Mouse (Mus musculus) midbrain, embryonic 12.5 days (tissue): ENCODE data around the gene Chpf2. TPM values are rescaled to one million over a fixed set of nuclear protein-coding genes. Genes with fewer than 3 reads are reported as not detected.
A peak's percentile ranks its signal among the peaks of the same experiment; 100 is the strongest.

Source experiments
- ATAC-seq: fragments of 200-750 bp; cut with Nextera tagmentation; 2 replicates; pipeline ENCODE4 v1.8.0; 2017; ENCODE audit warnings: low read depth, moderate TSS enrichment, moderate library complexity; ENCODE audit not compliant: low FRiP score
- H3K27ac ChIP-seq: fragments of 300-500 bp; sonication (generic); replicated peaks from 2 replicates; pipeline ENCODE4 v1.5.1; 2016; ENCODE audit warnings: mild to moderate bottlenecking
- H3K27me3 ChIP-seq: fragments of 300-500 bp; sonication (generic); 2 replicates; pipeline ENCODE4 v1.6.1; 2016; ENCODE audit warnings: mild to moderate bottlenecking
- H3K36me3 ChIP-seq: fragments of 300-500 bp; sonication (generic); 2 replicates; pipeline ENCODE4 v1.6.1; 2016
- H3K4me1 ChIP-seq: fragments of 300-500 bp; sonication (generic); 2 replicates; pipeline ENCODE4 v1.6.1; 2016
- H3K4me2 ChIP-seq: fragments of 300-500 bp; sonication (generic); replicated peaks from 2 replicates; pipeline ENCODE4 v1.6.1; 2016; ENCODE audit warnings: mild to moderate bottlenecking, moderate library complexity
- H3K4me3 ChIP-seq: fragments of 300-500 bp; sonication (generic); 2 replicates; pipeline ENCODE4 v1.5.1; 2016; ENCODE audit warnings: mild to moderate bottlenecking
- H3K9ac ChIP-seq: fragments of 300-500 bp; sonication (generic); replicated peaks from 2 replicates; pipeline ENCODE4 v1.6.1; 2016; ENCODE audit warnings: mild to moderate bottlenecking, moderate library complexity
- H3K9me3 ChIP-seq: fragments of 300-500 bp; sonication (generic); 2 replicates; pipeline ENCODE4 v1.6.1; 2016; ENCODE audit warnings: mild to moderate bottlenecking
- WGBS: fragments of 180-500 bp; shearing (Covaris S2); methylation state at CpG from one replicate; pipeline ENCODE4 v1.1.7; 2016; 5-methylcytosine and 5-hydroxymethylcytosine counted together
- polyA plus RNA-seq: library from polyadenylated mRNA; unstranded; fragments of >200 nt; fragmentation: Nextera tagmentation; extraction: Ambion mirVana; gene quantifications from 2 replicates; pipeline ENCODE4 v1.2.1, GENCODE M21; 2016

The Chpf2 gene
- polyA plus RNA-seq, 1 experiment from 2014 or later = 22.1 TPM

- H3K27ac ChIP-seq = no peak overlapping the region; the same call in 1 of the 2 replicates
- H3K4me3 ChIP-seq = no peak overlapping the region
- H3K4me1 ChIP-seq = peaks cover 20% of the 10 kb centered on the region
- H3K9ac ChIP-seq = no peak overlapping the region
- H3K4me2 ChIP-seq = no peak overlapping the region
- no peaks in the 10 kb centered on the region for H3K9me3 ChIP-seq
- peak; percentile 47; the same call in 1 of the 2 replicates for ATAC-seq
- H3K27me3 ChIP-seq = no peaks in the 10 kb centered on the region
- WGBS = 66% methylated on average over 7 of the region's 7 CpGs
- no peaks in the 10 kb centered on the region for H3K36me3 ChIP-seq
Observed at GRCm38 (mm10) chr5:24611366-24612301, 25.1 kb downstream of the Chpf2 start.

DNA sequence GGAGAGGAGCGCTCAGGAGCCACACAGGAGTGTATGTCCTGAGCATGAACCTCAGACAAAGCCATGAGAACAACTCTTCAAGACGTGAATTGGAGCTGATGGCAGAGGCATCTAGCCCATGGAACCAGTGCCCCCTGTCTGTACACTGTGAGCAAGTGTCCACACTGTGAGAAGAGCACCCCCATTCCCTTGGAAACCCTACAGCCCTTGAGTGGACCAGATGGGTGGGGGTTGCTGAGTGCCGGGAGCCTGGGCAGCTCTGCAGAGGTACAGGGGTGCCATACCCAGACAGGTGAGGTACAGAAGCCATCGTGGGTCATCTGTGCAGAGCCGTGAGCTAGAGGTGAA, 25.7 kb downstream of the Chpf2 start:
- 79% methylated on average over 5 of the region's 5 CpGs for WGBS
- Histone ChIP-seq H3K4me3 (no peak overlapping the region), H3K9ac (no peak overlapping the region), H3K4me1 (peaks cover 14% of the 10 kb centered on the region; the same call in 1 of the 2 replicates), H3K27ac (no peak overlapping the region), H3K27me3 (no peaks in the 10 kb centered on the region), H3K4me2 (no peak overlapping the region), H3K9me3 (no peaks in the 10 kb centered on the region), H3K36me3 (no peaks in the 10 kb centered on the region)
- peak; percentile 30; the same call in 1 of the 2 replicates for ATAC-seq

DNA sequence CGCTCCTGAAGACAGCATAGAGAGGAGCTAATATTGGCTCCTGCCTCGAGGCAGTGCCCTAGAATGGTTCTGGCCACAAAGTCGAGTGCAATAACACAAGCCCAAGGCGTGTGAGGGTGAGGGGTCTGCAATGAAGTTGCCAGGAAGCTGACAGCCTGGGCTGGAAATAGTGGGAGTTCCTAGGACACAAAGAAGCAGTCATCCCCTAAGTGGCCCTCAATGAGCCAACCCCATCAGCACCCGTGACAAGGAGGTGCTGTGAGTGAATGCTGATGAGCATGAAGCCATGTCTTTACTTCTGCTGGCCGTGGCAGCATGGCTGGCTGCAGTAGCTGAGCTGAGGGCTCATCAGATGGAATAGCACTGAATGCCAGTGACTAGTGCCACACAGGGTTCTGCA, 28.6 kb downstream of the Chpf2 start:
- no peak for ATAC-seq
- Histone ChIP-seq H3K4me3 (no peak overlapping the region), H3K9me3 (no peaks in the 10 kb centered on the region), H3K4me2 (no peak overlapping the region), H3K9ac (no peak overlapping the region), H3K27ac (no peak overlapping the region), H3K27me3 (0 out of 2 replicates have a peak, but pooled peaks cover under 1% of the 10 kb centered on the region), H3K4me1 (peaks cover 12% of the 10 kb centered on the region; the same call in 1 of the 2 replicates), H3K36me3 (no peaks in the 10 kb centered on the region)
- WGBS = 66% methylated on average over 6 of the region's 6 CpGs

GRCm38 (mm10) chr5:24618921-24619320, 32.4 kb downstream of the Chpf2 start:
- Histone ChIP-seq H3K4me3 (no peak overlapping the region), H3K27me3 (peaks cover 33% of the 10 kb centered on the region), H3K27ac (no peak overlapping the region), H3K36me3 (no peaks in the 10 kb centered on the region), H3K4me2 (no peak overlapping the region), H3K9me3 (no peaks in the 10 kb centered on the region), H3K4me1 (peaks cover 8% of the 10 kb centered on the region), H3K9ac (no peak overlapping the region)
- no peak for ATAC-seq
- 82% methylated on average over 3 of the region's 3 CpGs for WGBS

GRCm38 (mm10) chr5:24620116-24620515, 33.6 kb downstream of the Chpf2 start:
- Histone ChIP-seq H3K36me3 (no peaks in the 10 kb centered on the region), H3K4me2 (no peak overlapping the region), H3K4me3 (no peak overlapping the region), H3K27ac (no peak overlapping the region), H3K27me3 (peaks cover 43% of the 10 kb centered on the region), H3K9me3 (no peaks in the 10 kb centered on the region), H3K4me1 (peaks cover 19% of the 10 kb centered on the region), H3K9ac (no peak overlapping the region)
- 80% methylated on average over 8 of the region's 8 CpGs for WGBS
- ATAC-seq = no peak

GRCm38 (mm10) chr5:24620626-24621025, 34.1 kb downstream of the Chpf2 start:
- Histone ChIP-seq H3K27me3 (peaks cover 45% of the 10 kb centered on the region), H3K9me3 (no peaks in the 10 kb centered on the region), H3K27ac (no peak overlapping the region), H3K9ac (no peak overlapping the region), H3K36me3 (no peaks in the 10 kb centered on the region), H3K4me2 (no peak overlapping the region), H3K4me1 (peaks cover 19% of the 10 kb centered on the region), H3K4me3 (no peak overlapping the region)
- 75% methylated on average over 8 of the region's 8 CpGs for WGBS
- no peak for ATAC-seq

DNA sequence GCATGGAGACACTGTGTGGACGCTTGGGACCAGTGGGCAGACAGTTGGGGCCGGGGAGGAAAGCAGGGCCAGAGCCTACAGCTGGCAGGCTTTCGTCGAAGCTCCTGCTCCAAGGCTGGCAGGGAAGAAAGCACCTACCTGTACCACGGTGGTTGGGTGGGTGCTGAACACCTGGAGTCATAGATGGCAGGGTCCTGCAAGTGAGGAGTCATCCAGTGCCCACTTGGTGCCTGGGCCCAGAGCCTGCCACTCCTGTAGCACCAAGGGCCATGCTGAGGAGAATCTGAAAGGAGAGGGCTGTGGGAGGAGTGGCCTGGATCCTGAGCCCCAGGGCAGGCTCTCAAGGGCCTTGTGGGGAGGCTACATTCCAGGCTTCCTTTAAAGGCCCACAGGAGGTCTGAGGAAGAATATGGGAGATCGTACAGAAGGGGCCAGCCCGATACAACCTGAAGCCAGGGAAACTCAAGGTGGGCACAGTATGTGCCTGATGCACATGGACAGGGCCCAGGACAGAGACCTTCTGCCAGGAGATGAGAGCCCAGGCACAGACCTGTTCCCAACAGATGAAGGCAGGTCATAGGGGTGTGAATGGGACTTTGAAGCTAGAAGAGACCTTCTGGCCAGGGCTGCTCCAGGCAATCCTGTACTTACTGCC, 36.0 kb downstream of the Chpf2 start:
- Histone ChIP-seq H3K9ac (no peak overlapping the region), H3K4me1 (peaks cover 19% of the 10 kb centered on the region), H3K27ac (no peak overlapping the region), H3K4me2 (no peak overlapping the region), H3K4me3 (no peak overlapping the region), H3K9me3 (no peaks in the 10 kb centered on the region), H3K27me3 (peaks cover 46% of the 10 kb centered on the region), H3K36me3 (no peaks in the 10 kb centered on the region)
- ATAC-seq = no peak
- 65% methylated on average over 7 of the region's 7 CpGs for WGBS

GRCm38 (mm10) chr5:24623041-24623985, 36.8 kb downstream of the Chpf2 start:
- no peak for ATAC-seq
- peak overlapping the region; percentile 76 for H3K9ac ChIP-seq
- peak overlapping the region; percentile 80 for H3K4me2 ChIP-seq

GRCm38 (mm10) chr5:24623986-24624821, 37.7 kb downstream of the Chpf2 start, which contains the start of gene Smarcd3:
Smarcd3 (minus strand) TSS chr5:24624411.
- H3K4me3 ChIP-seq = peak within 1 kb of the TSS; percentile 58
- H3K9me3 ChIP-seq = no peaks in the 10 kb centered on the region

More at GRCm38 (mm10) chr5:24623041-24623985, 36.8 kb downstream of the Chpf2 start:
- WGBS = 42% methylated on average over 8 of the region's 8 CpGs
- H3K27me3 ChIP-seq = peaks cover 46% of the 10 kb centered on the region
- H3K4me1 ChIP-seq = peaks cover 19% of the 10 kb centered on the region
- H3K9me3 ChIP-seq = no peaks in the 10 kb centered on the region
- no peaks in the 10 kb centered on the region for H3K36me3 ChIP-seq
- no peak overlapping the region for H3K27ac ChIP-seq
- H3K4me3 ChIP-seq = peak overlapping the region; percentile 58

DNA sequence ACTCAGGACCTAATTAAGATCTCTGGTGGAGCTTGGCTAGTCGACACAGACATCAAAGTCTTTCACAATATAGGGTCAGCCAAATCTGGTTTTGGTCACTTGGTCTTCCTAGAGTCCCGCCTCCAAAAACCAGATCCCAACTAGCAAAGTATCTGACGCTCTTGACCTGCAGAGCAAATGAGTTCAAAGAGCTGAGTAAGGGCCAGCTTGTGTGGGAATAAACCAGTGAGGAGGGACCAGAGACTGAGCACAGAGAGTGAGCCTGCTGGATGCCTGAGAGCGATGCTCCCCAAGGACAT, 38.2 kb downstream of the Chpf2 start:
- H3K36me3 ChIP-seq = no peaks in the 10 kb centered on the region
- H3K4me3 ChIP-seq = peak overlapping the region; percentile 58; the same call in 1 of the 2 replicates
- ATAC-seq = 0 out of 2 replicates have a peak, but pooled peaks have one; percentile 23
- H3K9me3 ChIP-seq = no peaks in the 10 kb centered on the region
- peak overlapping the region; percentile 76; the same call in 1 of the 2 replicates for H3K9ac ChIP-seq
- peak overlapping the region; percentile 80 for H3K4me2 ChIP-seq
- WGBS = 31% methylated on average over 4 of the region's 4 CpGs
- H3K27ac ChIP-seq = no peak overlapping the region
- H3K27me3 ChIP-seq = peaks cover 46% of the 10 kb centered on the region
- peaks cover 19% of the 10 kb centered on the region for H3K4me1 ChIP-seq

More at GRCm38 (mm10) chr5:24623986-24624821, 37.7 kb downstream of the Chpf2 start, which contains the start of gene Smarcd3:
- Histone ChIP-seq H3K36me3 (no peaks in the 10 kb centered on the region), H3K4me2 (peak within 1 kb of the TSS; percentile 80), H3K27me3 (peaks cover 46% of the 10 kb centered on the region), H3K27ac (0 out of 2 replicates have a peak within 1 kb of the TSS, but pooled peaks have one; percentile 17), H3K4me1 (peaks cover 19% of the 10 kb centered on the region), H3K9ac (peak within 1 kb of the TSS; percentile 76)
- WGBS = 3% methylated on average over 37 of the region's 37 CpGs
- ATAC-seq = peak; percentile 88
